Mouse (Mus musculus) heart, embryonic 12.5 days (tissue): Measurements from ENCODE around the gene Sco1. TPM values are rescaled to one million over a fixed set of nuclear protein-coding genes. Genes with fewer than 3 reads are reported as not detected.

ENCODE experiments used
- ATAC-seq: fragments of 200-750 bp; cut with Nextera tagmentation; 2 replicates; pipeline ENCODE4 v1.8.0; 2017; ENCODE audit warnings: moderate TSS enrichment, moderate library complexity; ENCODE audit not compliant: insufficient number of reproducible peaks, low FRiP score
- H3K27ac ChIP-seq: fragments of 300-500 bp; sonication (generic); 2 replicates; pipeline ENCODE4 v1.5.1; 2016; ENCODE audit warnings: mild to moderate bottlenecking, moderate library complexity; ENCODE audit not compliant: poor library complexity, severe bottlenecking
- H3K27me3 ChIP-seq: fragments of 300-500 bp; sonication (generic); replicated peaks from 2 replicates; pipeline ENCODE4 v1.6.1; 2016; ENCODE audit warnings: mild to moderate bottlenecking, moderate library complexity
- H3K36me3 ChIP-seq: fragments of 300-500 bp; sonication (generic); 2 replicates; pipeline ENCODE4 v1.6.1; 2016; ENCODE audit warnings: mild to moderate bottlenecking, moderate library complexity
- H3K4me1 ChIP-seq: fragments of 300-500 bp; sonication (generic); replicated peaks from 2 replicates; pipeline ENCODE4 v1.6.1; 2016; ENCODE audit warnings: mild to moderate bottlenecking
- H3K4me2 ChIP-seq: fragments of 300-500 bp; sonication (generic); 2 replicates; pipeline ENCODE4 v1.6.1; 2016; ENCODE audit warnings: mild to moderate bottlenecking, moderate library complexity
- H3K4me3 ChIP-seq: fragments of 300-500 bp; sonication (generic); 2 replicates; pipeline ENCODE4 v1.5.1; 2016; ENCODE audit warnings: mild to moderate bottlenecking
- H3K9ac ChIP-seq: fragments of 300-500 bp; sonication (generic); 2 replicates; pipeline ENCODE4 v1.6.1; 2016; ENCODE audit warnings: mild to moderate bottlenecking, moderate library complexity
- H3K9me3 ChIP-seq: fragments of 300-500 bp; sonication (generic); replicated peaks from 2 replicates; pipeline ENCODE4 v1.6.1; 2016; ENCODE audit warnings: mild to moderate bottlenecking, moderate library complexity
- WGBS: fragments of 180-500 bp; shearing (Covaris S2); methylation state at CpG from one replicate; pipeline ENCODE4 v1.1.7; 2016; 5-methylcytosine and 5-hydroxymethylcytosine counted together
- polyA plus RNA-seq: library from polyadenylated mRNA; unstranded; fragments of >200 nt; fragmentation: Nextera tagmentation; extraction: Ambion mirVana; gene quantifications from 2 replicates; pipeline ENCODE4 v1.2.1, GENCODE M21; 2016

Sco1 gene
- polyA plus RNA-seq, 1 experiment from 2014 or later = 24.3 TPM

DNA sequence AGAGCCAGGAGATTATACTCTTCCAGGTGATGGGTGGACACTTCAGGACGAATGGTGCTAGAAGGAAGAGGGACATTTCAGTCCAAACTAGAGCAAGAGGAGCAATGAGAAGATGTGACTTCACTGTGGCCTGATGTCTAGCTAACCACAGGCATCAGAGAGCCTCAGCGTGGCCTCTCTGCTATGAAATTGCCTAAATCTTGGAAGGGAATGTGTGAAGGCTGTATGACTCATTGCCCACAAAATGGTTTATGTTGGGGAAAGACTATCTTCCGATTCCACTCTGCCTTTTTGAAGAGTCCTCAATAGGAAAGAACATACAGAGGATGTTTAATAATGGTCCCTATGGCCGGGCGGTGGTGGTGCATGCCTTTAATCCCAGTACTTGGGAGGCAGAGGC is 24.3 kb downstream of the Sco1 start:
- ATAC-seq = no peak
- no peaks in the 10 kb centered on the region for H3K9me3 ChIP-seq
- peaks cover 16% of the 10 kb centered on the region for H3K4me1 ChIP-seq
- H3K4me3 ChIP-seq = no peak overlapping the region
- H3K27ac ChIP-seq = no peak overlapping the region
- H3K36me3 ChIP-seq = no peaks in the 10 kb centered on the region
- peaks cover 17% of the 10 kb centered on the region; the same call in 1 of the 2 replicates for H3K27me3 ChIP-seq
- H3K4me2 ChIP-seq = no peak overlapping the region
- WGBS = 83% methylated on average over 5 of the region's 5 CpGs
- H3K9ac ChIP-seq = no peak overlapping the region

DNA sequence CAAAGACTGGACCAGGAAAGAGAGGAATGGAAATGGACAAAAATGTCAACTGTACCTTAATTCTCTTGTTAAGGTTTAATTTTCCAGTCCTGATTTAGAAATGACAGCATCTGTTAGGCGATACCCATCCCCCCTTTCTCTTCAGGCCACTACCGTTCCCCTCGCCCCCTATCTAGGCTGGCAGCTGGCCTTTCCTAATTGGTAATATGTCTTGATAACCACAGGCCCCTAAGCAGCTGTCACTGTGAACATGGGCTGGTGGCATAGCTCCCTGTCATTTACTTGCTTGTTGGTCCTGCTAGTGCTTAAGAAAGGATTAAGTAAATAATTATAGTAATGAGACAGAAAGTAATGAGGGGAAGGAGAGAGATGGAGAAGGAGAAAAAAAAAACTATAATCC is 25.0 kb downstream of the Sco1 start:
- Histone ChIP-seq H3K9ac (no peak overlapping the region), H3K36me3 (no peaks in the 10 kb centered on the region), H3K27ac (no peak overlapping the region), H3K4me1 (peaks cover 16% of the 10 kb centered on the region), H3K9me3 (no peaks in the 10 kb centered on the region), H3K27me3 (peaks cover 17% of the 10 kb centered on the region; the same call in 1 of the 2 replicates), H3K4me2 (no peak overlapping the region), H3K4me3 (no peak overlapping the region)
- WGBS = 39% methylated on average over 3 of the region's 3 CpGs
- no peak for ATAC-seq

DNA sequence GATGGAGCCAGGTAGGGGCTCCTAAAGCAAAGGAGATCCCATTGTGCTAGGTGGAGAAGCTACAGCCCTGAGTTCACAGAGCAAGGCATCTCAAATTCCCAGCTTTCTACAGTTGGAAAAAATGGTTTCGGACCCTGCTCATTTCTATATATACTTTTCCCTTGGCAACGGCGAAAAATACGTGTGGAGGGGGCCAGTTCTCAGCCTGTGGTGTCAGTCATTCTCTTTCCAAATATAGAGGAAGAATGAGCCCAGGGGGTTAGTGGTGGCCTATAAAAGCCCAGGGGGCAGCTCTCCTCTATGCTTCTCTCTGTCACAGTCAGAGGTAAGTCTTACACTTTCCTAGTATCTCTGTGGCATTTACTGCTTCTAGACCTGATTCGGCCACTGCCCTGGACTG is 25.5 kb downstream of the Sco1 start, which contains the start of gene Myh3:
Gene Myh3, plus strand, starts transcription at position 301 of the 400 bp plus-strand sequence.
- Histone ChIP-seq H3K9ac (no peak within 1 kb of the TSS), H3K27ac (no peak within 1 kb of the TSS), H3K4me1 (peaks cover 16% of the 10 kb centered on the region), H3K27me3 (peaks cover 21% of the 10 kb centered on the region), H3K4me2 (no peak within 1 kb of the TSS), H3K36me3 (no peaks in the 10 kb centered on the region), H3K4me3 (no peak within 1 kb of the TSS), H3K9me3 (no peaks in the 10 kb centered on the region)
- 76% methylated on average over 5 of the region's 5 CpGs for WGBS
- no peak for ATAC-seq

DNA sequence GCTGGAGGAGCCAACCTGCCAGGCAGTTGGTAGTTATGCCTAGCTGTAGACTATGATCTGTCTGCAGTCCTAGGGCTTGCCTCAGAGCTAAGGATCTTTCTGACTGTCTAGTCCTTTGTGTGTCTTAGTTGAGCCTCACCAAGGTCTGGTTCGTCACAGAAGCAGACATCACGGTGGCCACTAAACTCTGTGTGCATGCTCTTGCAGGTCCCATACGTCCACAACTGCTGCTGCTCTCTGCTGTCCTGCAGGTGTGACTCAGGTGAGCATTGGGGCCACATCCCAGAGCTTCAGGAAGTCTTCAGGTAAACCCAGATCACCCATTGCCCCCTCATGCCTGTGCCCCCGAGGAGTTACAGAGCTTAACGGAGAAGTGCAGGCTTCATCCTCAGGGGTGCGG is 26.4 kb downstream of the Sco1 start:
- peaks cover 16% of the 10 kb centered on the region for H3K4me1 ChIP-seq

DNA sequence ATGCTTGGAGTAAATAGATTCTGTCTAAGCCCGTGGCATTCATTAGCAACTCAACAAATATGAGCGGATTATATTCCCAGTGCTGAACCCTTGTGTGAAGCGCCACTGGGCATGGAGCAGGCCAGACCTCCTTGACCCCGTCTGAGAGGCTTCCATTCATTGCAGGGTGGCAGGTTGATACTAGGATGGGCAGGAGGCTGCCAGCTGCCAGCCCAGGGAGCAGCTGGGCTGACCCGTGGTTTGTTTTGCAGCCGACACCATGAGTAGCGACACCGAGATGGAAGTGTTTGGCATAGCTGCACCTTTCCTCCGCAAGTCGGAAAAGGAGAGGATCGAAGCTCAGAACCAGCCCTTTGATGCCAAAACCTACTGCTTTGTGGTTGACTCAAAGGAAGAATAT is 27.3 kb downstream of the Sco1 start:
- H3K4me2 ChIP-seq = no peak overlapping the region
- 72% methylated on average over 11 of the region's 11 CpGs for WGBS
- H3K27ac ChIP-seq = no peak overlapping the region

More for the DNA sequence above, 26.4 kb downstream of the Sco1 start:
- Histone ChIP-seq H3K36me3 (no peaks in the 10 kb centered on the region), H3K4me2 (no peak overlapping the region), H3K9ac (no peak overlapping the region), H3K27me3 (peaks cover 29% of the 10 kb centered on the region), H3K27ac (no peak overlapping the region), H3K4me3 (no peak overlapping the region), H3K9me3 (no peaks in the 10 kb centered on the region)
- no peak for ATAC-seq
- WGBS = 84% methylated on average over 6 of the region's 6 CpGs

DNA sequence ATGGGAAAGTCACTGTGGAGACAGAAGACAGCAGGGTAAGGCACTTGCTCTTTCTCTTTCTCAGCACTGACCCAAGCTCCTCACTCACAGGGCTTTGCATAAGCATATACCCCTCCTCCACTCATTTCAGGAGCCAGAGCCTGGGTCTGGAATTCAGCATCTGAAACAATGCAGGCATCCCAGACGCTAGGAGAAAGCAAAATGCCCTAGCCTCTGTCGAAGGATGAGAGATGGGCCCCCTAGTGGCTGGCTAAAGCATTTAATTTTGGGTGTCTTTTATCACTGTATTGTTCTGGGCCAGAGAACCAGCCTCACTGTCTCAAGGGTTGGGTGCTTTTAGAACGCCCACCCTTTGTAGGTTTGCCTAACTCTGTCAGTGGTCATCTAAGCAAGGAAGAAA is 27.7 kb downstream of the Sco1 start:
- H3K27me3 ChIP-seq = peaks cover 42% of the 10 kb centered on the region
- ATAC-seq = no peak
- no peak overlapping the region for H3K27ac ChIP-seq
- H3K4me1 ChIP-seq = peaks cover 12% of the 10 kb centered on the region
- H3K36me3 ChIP-seq = no peaks in the 10 kb centered on the region
- WGBS = 3% methylated on average over 3 of the region's 3 CpGs
- no peak overlapping the region for H3K4me3 ChIP-seq
- no peak overlapping the region for H3K4me2 ChIP-seq
- no peak overlapping the region for H3K9ac ChIP-seq
- H3K9me3 ChIP-seq = no peaks in the 10 kb centered on the region

More for the DNA sequence above, 27.3 kb downstream of the Sco1 start:
- peaks cover 16% of the 10 kb centered on the region for H3K4me1 ChIP-seq
- no peak overlapping the region for H3K4me3 ChIP-seq
- peaks cover 38% of the 10 kb centered on the region for H3K27me3 ChIP-seq
- no peaks in the 10 kb centered on the region for H3K9me3 ChIP-seq
- ATAC-seq = no peak
- no peaks in the 10 kb centered on the region for H3K36me3 ChIP-seq
- H3K9ac ChIP-seq = no peak overlapping the region

DNA sequence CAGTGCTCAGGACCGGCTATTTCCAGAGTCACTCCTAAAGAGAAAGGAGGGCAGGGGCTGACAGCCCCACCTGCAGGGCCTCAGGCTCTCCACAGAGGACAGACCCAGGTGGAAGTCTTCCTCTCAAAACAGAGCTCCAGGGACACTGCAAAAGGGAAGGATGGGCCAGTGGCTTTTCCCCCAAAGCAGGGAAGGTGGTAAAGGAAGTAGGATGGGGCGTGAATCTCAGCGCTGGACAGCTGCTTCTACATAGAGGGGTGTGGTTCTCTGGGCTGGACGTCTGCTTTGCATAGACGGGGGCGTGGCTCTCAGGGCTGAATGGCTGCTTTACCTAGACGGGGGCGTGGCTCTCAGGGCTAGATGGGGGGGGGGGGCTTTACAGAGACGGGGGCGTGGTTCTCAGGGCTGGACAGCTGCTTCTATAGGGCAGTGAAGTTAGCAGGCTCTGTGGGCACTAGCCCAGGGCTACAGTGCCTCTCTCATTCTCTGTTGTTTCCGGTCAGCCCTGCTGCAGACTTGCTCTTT is 28.7 kb downstream of the Sco1 start:
- peak; percentile 72; the same call in 1 of the 2 replicates for ATAC-seq
- no peak overlapping the region for H3K27ac ChIP-seq
- H3K4me1 ChIP-seq = peaks cover 12% of the 10 kb centered on the region
- no peak overlapping the region for H3K9ac ChIP-seq
- 5% methylated on average over 11 of the region's 11 CpGs for WGBS
- H3K9me3 ChIP-seq = no peaks in the 10 kb centered on the region
- H3K27me3 ChIP-seq = peaks cover 45% of the 10 kb centered on the region
- H3K4me3 ChIP-seq = no peak overlapping the region
- H3K36me3 ChIP-seq = no peaks in the 10 kb centered on the region
- H3K4me2 ChIP-seq = peak overlapping the region; percentile 31

DNA sequence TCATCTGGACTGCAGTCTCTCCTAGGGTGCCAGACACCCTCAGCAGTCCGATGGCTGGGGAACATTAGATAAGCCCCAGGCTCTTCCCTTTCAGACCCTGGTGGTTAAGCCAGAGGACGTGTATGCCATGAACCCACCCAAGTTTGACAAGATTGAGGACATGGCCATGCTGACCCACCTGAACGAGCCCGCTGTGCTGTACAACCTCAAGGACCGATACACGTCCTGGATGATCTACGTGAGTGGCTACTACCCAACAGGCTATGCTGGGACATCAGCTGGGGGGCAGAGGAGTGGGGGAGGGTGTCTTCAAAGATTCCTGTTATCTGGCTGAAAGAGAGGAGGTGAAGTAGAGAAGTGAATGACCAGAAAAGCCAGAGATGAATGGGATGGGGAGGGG is 29.7 kb downstream of the Sco1 start:
- Histone ChIP-seq H3K9me3 (no peaks in the 10 kb centered on the region), H3K27me3 (peaks cover 53% of the 10 kb centered on the region), H3K4me2 (no peak overlapping the region), H3K4me1 (peaks cover 12% of the 10 kb centered on the region), H3K4me3 (no peak overlapping the region), H3K36me3 (no peaks in the 10 kb centered on the region), H3K9ac (no peak overlapping the region), H3K27ac (no peak overlapping the region)
- ATAC-seq = no peak
- WGBS = 71% methylated on average over 7 of the region's 7 CpGs

DNA sequence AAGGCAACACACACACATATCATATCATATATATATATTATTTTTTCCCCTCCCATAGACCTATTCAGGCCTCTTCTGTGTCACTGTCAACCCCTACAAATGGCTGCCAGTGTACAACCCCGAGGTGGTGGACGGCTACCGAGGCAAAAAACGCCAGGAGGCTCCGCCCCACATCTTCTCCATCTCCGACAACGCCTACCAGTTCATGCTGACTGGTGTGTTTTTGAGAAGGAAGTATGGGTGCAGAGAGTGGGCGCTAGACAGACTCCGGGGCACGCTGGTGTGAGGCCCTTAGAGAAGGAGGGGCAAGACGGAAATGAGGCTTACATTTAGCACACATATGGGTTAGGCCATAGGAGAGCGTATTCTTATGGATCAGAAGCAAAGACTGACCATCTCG is 30.3 kb downstream of the Sco1 start:
- Histone ChIP-seq H3K9ac (no peak overlapping the region), H3K27me3 (peaks cover 57% of the 10 kb centered on the region), H3K36me3 (no peaks in the 10 kb centered on the region), H3K27ac (no peak overlapping the region), H3K4me3 (no peak overlapping the region), H3K4me1 (peaks cover 12% of the 10 kb centered on the region), H3K9me3 (no peaks in the 10 kb centered on the region), H3K4me2 (no peak overlapping the region)
- 77% methylated on average over 13 of the region's 13 CpGs for WGBS
- ATAC-seq = no peak

DNA sequence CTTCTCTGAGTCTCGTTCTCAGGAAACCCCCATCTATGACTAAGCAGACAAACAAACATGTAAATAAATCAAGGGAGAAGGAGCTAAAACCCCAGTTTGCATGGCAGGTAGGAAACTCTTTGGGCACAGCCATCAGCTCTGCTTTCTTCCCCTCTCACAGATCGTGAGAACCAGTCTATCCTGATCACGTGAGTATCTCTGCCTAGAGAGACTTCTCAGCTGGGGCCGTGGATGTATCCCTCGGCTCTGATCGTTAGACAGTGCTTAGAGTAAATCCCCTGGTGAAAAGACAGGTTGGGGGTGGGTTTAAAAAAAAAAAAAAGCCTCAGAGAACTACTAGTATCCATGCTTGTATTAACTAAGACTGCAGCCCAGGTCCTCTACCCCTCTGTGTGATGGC is 30.8 kb downstream of the Sco1 start:
- Histone ChIP-seq H3K4me2 (no peak overlapping the region), H3K27ac (no peak overlapping the region), H3K27me3 (peaks cover 59% of the 10 kb centered on the region), H3K9me3 (no peaks in the 10 kb centered on the region), H3K4me1 (peaks cover 12% of the 10 kb centered on the region), H3K36me3 (no peaks in the 10 kb centered on the region), H3K9ac (no peak overlapping the region), H3K4me3 (no peak overlapping the region)
- 61% methylated on average over 6 of the region's 6 CpGs for WGBS
- no peak for ATAC-seq

DNA sequence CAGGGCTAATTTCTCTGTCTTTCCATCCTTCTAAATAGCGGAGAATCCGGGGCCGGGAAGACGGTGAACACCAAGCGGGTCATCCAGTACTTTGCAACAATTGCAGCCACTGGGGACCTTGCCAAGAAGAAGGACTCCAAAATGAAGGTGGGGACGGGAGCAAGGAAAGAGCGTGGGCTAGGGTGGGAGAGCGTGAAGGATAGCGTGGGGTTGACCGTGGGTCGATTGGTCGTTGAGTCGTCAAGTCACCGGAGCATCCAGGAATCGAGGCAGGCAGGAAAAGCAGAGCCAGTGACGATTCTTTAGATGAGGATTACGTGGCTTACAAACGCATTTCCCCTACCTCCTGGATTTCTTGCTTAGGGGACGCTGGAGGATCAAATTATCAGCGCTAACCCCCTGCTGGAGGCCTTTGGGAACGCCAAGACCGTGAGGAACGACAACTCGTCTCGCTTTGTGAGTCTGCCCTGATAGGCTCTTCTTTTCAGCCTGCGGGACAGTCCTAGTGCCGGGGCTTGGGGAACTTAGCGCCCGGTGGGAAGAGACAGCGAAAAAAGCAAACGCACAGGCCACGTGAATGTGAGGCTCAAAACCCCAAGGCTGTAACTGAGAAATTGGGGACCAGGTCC is 31.4 kb downstream of the Sco1 start:
- Histone ChIP-seq H3K4me3 (no peak overlapping the region), H3K9me3 (no peaks in the 10 kb centered on the region), H3K4me2 (no peak overlapping the region), H3K27ac (no peak overlapping the region), H3K4me1 (peaks cover 12% of the 10 kb centered on the region), H3K36me3 (no peaks in the 10 kb centered on the region), H3K9ac (no peak overlapping the region), H3K27me3 (peaks cover 57% of the 10 kb centered on the region)
- WGBS = 29% methylated on average over 32 of the region's 32 CpGs
- no peak for ATAC-seq

DNA sequence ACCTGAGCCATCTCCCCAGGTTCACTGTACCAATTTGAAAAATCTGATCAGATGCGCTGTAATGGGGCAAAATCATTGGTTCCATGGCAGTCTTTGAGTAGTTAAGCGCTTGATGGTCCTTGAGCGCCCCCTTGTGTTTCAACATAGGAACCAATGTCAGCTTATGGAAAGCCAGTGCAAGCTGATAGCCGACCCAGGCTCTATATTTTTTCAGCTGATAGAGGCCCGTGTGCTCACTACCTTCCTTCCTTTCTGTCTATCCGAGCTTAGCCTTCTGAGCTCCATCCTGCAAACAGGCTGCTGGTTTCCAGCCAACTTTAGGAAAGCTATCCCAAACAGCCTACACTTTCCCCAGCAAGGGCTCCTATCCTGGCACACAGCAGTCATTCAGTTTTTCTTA is 33.0 kb downstream of the Sco1 start:
- Histone ChIP-seq H3K4me1 (peaks cover 12% of the 10 kb centered on the region), H3K9ac (no peak overlapping the region), H3K9me3 (no peaks in the 10 kb centered on the region), H3K4me2 (no peak overlapping the region), H3K27me3 (peaks cover 59% of the 10 kb centered on the region), H3K27ac (no peak overlapping the region), H3K4me3 (no peak overlapping the region), H3K36me3 (no peaks in the 10 kb centered on the region)
- ATAC-seq = no peak
- 5% methylated on average over 6 of the region's 6 CpGs for WGBS
